Mouse (Mus musculus): ENCODE results near the gene Rassf6. TPM values are rescaled to one million over a fixed set of nuclear protein-coding genes. Genes with fewer than 3 reads are reported as not detected.

Gene Rassf6
- total RNA-seq (2023): 0.34 TPM

DNA sequence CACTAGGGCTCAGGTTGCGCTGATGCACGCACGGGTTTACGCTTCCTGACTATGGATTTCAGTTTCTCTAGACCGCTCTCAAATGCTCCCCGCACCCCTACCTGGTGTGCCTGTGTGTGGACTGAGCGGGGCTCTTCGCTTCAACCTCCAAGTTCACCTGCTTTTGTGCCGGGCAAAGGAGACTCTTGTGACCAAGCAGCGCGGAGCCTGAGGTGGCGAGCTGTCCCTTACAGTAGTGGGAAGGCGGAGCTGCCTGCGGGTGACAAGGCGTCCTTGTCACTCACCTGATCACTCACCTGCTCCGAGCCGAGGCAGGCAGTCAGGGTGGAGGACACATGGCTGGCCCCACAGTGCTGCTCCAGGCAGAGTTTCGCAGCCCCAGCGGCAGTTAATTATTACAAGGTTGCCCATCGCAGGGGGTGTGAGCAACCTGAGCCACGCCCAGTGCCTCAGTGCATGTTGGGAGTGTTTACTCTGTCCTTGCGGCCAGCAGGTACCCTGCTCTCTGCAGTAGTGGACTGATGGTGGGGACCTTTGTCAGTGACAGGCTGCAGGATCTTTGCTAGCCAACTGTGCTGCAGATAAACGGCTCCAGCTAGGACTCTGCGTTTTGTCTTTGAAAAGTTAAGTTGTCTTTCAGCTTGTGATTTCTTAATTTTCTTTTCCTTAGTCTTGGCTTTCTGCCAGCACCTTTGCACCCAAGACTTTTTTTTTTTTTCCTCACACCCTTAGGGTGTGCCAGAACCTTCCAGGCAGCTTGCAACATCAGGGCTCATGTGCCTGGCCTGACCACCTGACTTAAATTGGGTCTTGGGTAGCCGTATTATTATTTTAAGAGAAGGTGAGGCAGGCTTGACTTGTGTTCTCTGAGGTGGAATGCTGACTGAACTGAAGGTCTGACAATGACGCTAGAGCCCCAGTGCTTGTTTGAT is at the start of gene Rassf6:
Rassf6 (minus strand) TSS at position 372 of the 932 bp plus-strand sequence.

DNA sequence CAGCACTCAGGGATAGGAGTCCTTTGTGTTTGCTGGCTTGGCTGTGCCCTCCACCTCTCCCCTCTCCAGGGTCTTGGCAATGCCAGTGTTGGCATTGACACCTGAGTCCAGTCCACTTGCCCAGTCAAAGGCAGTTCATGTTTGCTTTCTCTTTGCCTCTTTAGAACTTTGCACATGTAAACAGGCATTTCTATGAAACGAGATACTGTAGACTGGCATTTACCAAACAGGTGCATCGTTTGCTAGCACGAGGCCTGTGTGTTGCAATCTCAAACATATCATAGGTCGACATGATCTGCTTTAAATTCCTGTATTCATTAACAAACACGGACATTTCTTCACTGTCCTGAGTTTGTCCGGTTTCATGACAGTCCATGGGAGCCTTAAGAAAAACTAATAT is 79.7 kb downstream of the Rassf6 start, which contains the start of gene 5830473C10Rik:
5830473C10Rik (plus strand) TSS at position 365 of the 400 bp plus-strand sequence.

Other genes with a start within 250 kb of the Rassf6 start
- not detected for gene Alb, start 179.8 kb downstream of the Rassf6 start, total RNA-seq (2023)
- gene Afp, start 149.9 kb downstream of the Rassf6 start, total RNA-seq (2023): 9.4 TPM
- not detected for gene Afm, start 121.7 kb downstream of the Rassf6 start, total RNA-seq (2023)
- gene 5830473C10Rik, start 79.5 kb downstream of the Rassf6 start, total RNA-seq (2023): not detected
- gene Cxcl5, start 118.7 kb upstream of the Rassf6 start, total RNA-seq (2023): not detected
- gene Ppbp, start 127.9 kb upstream of the Rassf6 start, total RNA-seq (2023): 1.3 TPM
- gene Pf4, start 131.8 kb upstream of the Rassf6 start, total RNA-seq (2023): not detected
- not detected for gene Cxcl3, start 145.4 kb upstream of the Rassf6 start, total RNA-seq (2023)
- not detected for gene Cxcl15, start 153.9 kb upstream of the Rassf6 start, total RNA-seq (2023)

Measured in CD8-positive naive resting alpha-beta T cell, adult 57 days (primary cell).